Comparison of ENCODE assay signal across 8 mouse cellular contexts in genomic region chr16:64873416-64874305, GRCm38 (mm10). TPM values are rescaled to one million over a fixed set of nuclear protein-coding genes. Genes with fewer than 3 reads are reported as not detected.
DNase-seq lines count a peak whose midpoint lies in the region; ATAC-seq and TF ChIP-seq lines count a peak whose summit lies in the region.

No protein-coding gene starts in this region.

- H3K27me3 ChIP-seq in C2C12 (ENCODE audit: control insufficient read depth, insufficient read depth, insufficient read length), result no peaks in the 10 kb centered on the region
- H3K27me3 ChIP-seq in heart, embryonic 14.5 days (ENCODE audit: control insufficient read depth, insufficient read depth, low read length), result no peaks in the 10 kb centered on the region
- H3K27me3 ChIP-seq in liver, embryonic 13.5 days, result no peaks in the 10 kb centered on the region
- no peaks in the 10 kb centered on the region for H3K27me3 ChIP-seq in stomach, embryonic 14.5 days (ENCODE audit: control insufficient read depth, insufficient read depth, low read length)

- peak overlapping the region; percentile 71 for H3K4me2 ChIP-seq in heart, embryonic 14.5 days (ENCODE audit: low read length)
- peak overlapping the region; percentile 69 for H3K4me2 ChIP-seq in liver, embryonic 13.5 days
- peak overlapping the region; percentile 47 for H3K4me2 ChIP-seq in stomach, embryonic 14.5 days (replicated peaks; ENCODE audit: low read depth, low read length)

- peak; percentile 96 for ATAC-seq in erythroid progenitor cell, adult 5-6 weeks (replicated peaks; ENCODE audit: low FRiP score, poor library complexity, severe bottlenecking)
- ATAC-seq in heart, embryonic 14.5 days (ENCODE audit: insufficient number of reproducible peaks, insufficient read depth, low FRiP score, low read depth), result peak; percentile 90
- ATAC-seq in liver, embryonic 13.5 days (ENCODE audit: low read depth), result peak; percentile 97
- ATAC-seq in stomach, embryonic 14.5 days (ENCODE audit: insufficient number of reproducible peaks, insufficient read depth, low FRiP score, low read depth), result peak; percentile 95

- peak; percentile 24; the same call in 1 of the 2 replicates for TF ChIP-seq POLR2A in brain, embryonic 14.5 days (IDR thresholded peaks at IDR 0.05; ENCODE audit: borderline replicate concordance, extremely low read depth, insufficient read depth, insufficient read length, poor library complexity, severe bottlenecking)

- 3% methylated on average over 29 of the region's 29 CpGs for WGBS in heart, embryonic 14.5 days
- WGBS in liver, embryonic 13.5 days (ENCODE audit: insufficient replicate concordance), result under 1% methylated on average over 29 of the region's 29 CpGs
- 2% methylated on average over 29 of the region's 29 CpGs for WGBS in stomach, embryonic 14.5 days

- no peaks in the 10 kb centered on the region for H3K36me3 ChIP-seq in C2C12 (ENCODE audit: control insufficient read depth, insufficient read depth)
- no peaks in the 10 kb centered on the region for H3K36me3 ChIP-seq in heart, embryonic 14.5 days (ENCODE audit: control insufficient read depth, insufficient read depth, low read length)
- no peaks in the 10 kb centered on the region for H3K36me3 ChIP-seq in liver, embryonic 13.5 days
- H3K36me3 ChIP-seq in stomach, embryonic 14.5 days (ENCODE audit: control insufficient read depth, insufficient read depth, low read length), result no peaks in the 10 kb centered on the region

- H3ac ChIP-seq in C2C12 (ENCODE audit: control insufficient read depth, insufficient read length, low read depth), result peak overlapping the region; percentile 62

- DNase-seq in brain, embryonic 14.5 days (ENCODE audit: low read depth), result peak; percentile 85
- peak; percentile 75 for DNase-seq in kidney, postnatal 10 days
- peak; percentile 67 for DNase-seq in liver, embryonic 13.5 days
- peak; percentile 63 to 69 for DNase-seq in natural killer cell, adult 2 months (ENCODE audit: low spot score in 2 of 2)

- H3K4me3 ChIP-seq in C2C12 (ENCODE audit: insufficient read depth, poor library complexity, severe bottlenecking), result peak overlapping the region; percentile 52
- peak overlapping the region; percentile 61 to 96 for H3K4me3 ChIP-seq in heart, embryonic 14.5 days (ENCODE audit: control insufficient read depth in 1 of 2, insufficient read depth in 1 of 2, low read depth in 1 of 2, low read length in 2 of 2)
- peak overlapping the region; percentile 76 for H3K4me3 ChIP-seq in liver, embryonic 13.5 days (replicated peaks)
- peak overlapping the region; percentile 67 for H3K4me3 ChIP-seq in stomach, embryonic 14.5 days (ENCODE audit: low read depth, low read length)

- no peaks in the 10 kb centered on the region for H3K79me2 ChIP-seq in C2C12 (ENCODE audit: control insufficient read depth, insufficient read depth)

- H3K4me1 ChIP-seq in heart, embryonic 14.5 days (ENCODE audit: control insufficient read depth in 2 of 2, insufficient read depth in 2 of 2, low read length in 2 of 2), result no peaks in the 10 kb centered on the region
- H3K4me1 ChIP-seq in liver, embryonic 13.5 days (replicated peaks), result peaks cover 14% of the 10 kb centered on the region
- H3K4me1 ChIP-seq in stomach, embryonic 14.5 days (ENCODE audit: control insufficient read depth, insufficient read depth, low read length), result no peaks in the 10 kb centered on the region

- H3K79me3 ChIP-seq in C2C12 (ENCODE audit: low read depth), result no peaks in the 10 kb centered on the region

- peak overlapping the region; percentile 90 to 94 for H3K27ac ChIP-seq in heart, embryonic 14.5 days (replicated peaks in 1 of 2; ENCODE audit: control insufficient read depth in 1 of 2, insufficient read depth in 1 of 2, low read depth in 2 of 2, low read length in 2 of 2)
- peak overlapping the region; percentile 93 for H3K27ac ChIP-seq in liver, embryonic 13.5 days
- H3K27ac ChIP-seq in stomach, embryonic 14.5 days (ENCODE audit: low read length), result peak overlapping the region; percentile 93

- peak overlapping the region; percentile 72 for H3K9ac ChIP-seq in heart, embryonic 14.5 days (ENCODE audit: low read length)
- peak overlapping the region; percentile 81 for H3K9ac ChIP-seq in liver, embryonic 13.5 days
- H3K9ac ChIP-seq in stomach, embryonic 14.5 days (replicated peaks; ENCODE audit: low read depth, low read length), result peak overlapping the region; percentile 58

- no peaks in the 10 kb centered on the region for H3K9me3 ChIP-seq in heart, embryonic 14.5 days (ENCODE audit: control insufficient read depth, low read length)
- no peaks in the 10 kb centered on the region for H3K9me3 ChIP-seq in liver, embryonic 13.5 days (replicated peaks)
- H3K9me3 ChIP-seq in stomach, embryonic 14.5 days (ENCODE audit: control insufficient read depth, low read depth, low read length), result no peaks in the 10 kb centered on the region

- no peak for TF ChIP-seq CTCF in C2C12 (IDR thresholded peaks at IDR 0.05; ENCODE audit: control insufficient read depth, insufficient read depth, insufficient read length)
- no peak for TF ChIP-seq CTCF in brain, embryonic 14.5 days (IDR thresholded peaks at IDR 0.05; ENCODE audit: borderline replicate concordance, extremely low read depth, insufficient read depth, insufficient read length)

TF ChIP-seq in C2C12, 6 proteins besides CTCF, POLR2A, EP300 and RAD21:
- TF ChIP-seq MAX (IDR thresholded peaks at IDR 0.05), result no peak
- no peak for TF ChIP-seq MYOG (IDR thresholded peaks at IDR 0.05; ENCODE audit: control insufficient read depth, extremely low read depth, insufficient read length)
- TF ChIP-seq USF1 (IDR thresholded peaks at IDR 0.05; ENCODE audit: low read depth), result no peak
- TF ChIP-seq FOSL1 (IDR thresholded peaks at IDR 0.05; ENCODE audit: insufficient read depth, low read length, poor library complexity, severe bottlenecking), result no peak
- TF ChIP-seq MYOD1 (IDR thresholded peaks at IDR 0.05; ENCODE audit: control insufficient read depth, insufficient read length, low read depth), result no peak
- no peak for TF ChIP-seq CEBPB (IDR thresholded peaks at IDR 0.05; ENCODE audit: low read depth)
TF ChIP-seq in C2C12: peak in this region for 0.

RNA-seq across cellular contexts. Expression of gene Cggbp1, which starts 21.9 kb away (rescaled TPM):
- polyA plus RNA-seq in C2C12 (2012; fragmentation: generic; extraction: Trizol), result 21.9 TPM
- 42.1 and 59.2 TPM in 2 replicates for polyA plus RNA-seq in brain, embryonic 14.5 days (2012; rRNA removed)
- total RNA-seq in erythroid progenitor cell, adult 5-6 weeks (2015; ENCODE audit: low replicate concordance), result 51.5 and 76.7 TPM in 2 replicates
- 54.6 and 57.1 TPM in 2 replicates for total RNA-seq in erythroid progenitor cell, adult 5-6 weeks (2017; ENCODE audit: low replicate concordance)
- 59.1 and 65.2 TPM in 2 replicates for polyA plus RNA-seq in heart, embryonic 14.5 days (2014; fragmentation: Nextera tagmentation; extraction: Ambion mirVana)
- 23.2 and 30.7 TPM in 2 replicates for polyA plus RNA-seq in liver, embryonic 13.5 days (2015; fragmentation: Nextera tagmentation; extraction: Ambion mirVana)
- 84.4 and 97.6 TPM in 2 replicates for polyA plus RNA-seq in stomach, embryonic 14.5 days (2014; fragmentation: Nextera tagmentation; extraction: Ambion mirVana)

RNA-seq across cellular contexts. Expression of gene Zfp654, which starts 22.2 kb away (rescaled TPM):
- polyA plus RNA-seq in C2C12 (2012; fragmentation: generic; extraction: Trizol), result 1.1 TPM
- polyA plus RNA-seq in brain, embryonic 14.5 days (2012; rRNA removed), result 7.4 and 8.1 TPM in 2 replicates
- 15.1 and 17.3 TPM in 2 replicates for total RNA-seq in erythroid progenitor cell, adult 5-6 weeks (2015; ENCODE audit: low replicate concordance)
- 13.2 and 13.6 TPM in 2 replicates for total RNA-seq in erythroid progenitor cell, adult 5-6 weeks (2017; ENCODE audit: low replicate concordance)
- polyA plus RNA-seq in heart, embryonic 14.5 days (2014; fragmentation: Nextera tagmentation; extraction: Ambion mirVana), result 7.0 and 9.0 TPM in 2 replicates
- polyA plus RNA-seq in liver, embryonic 13.5 days (2015; fragmentation: Nextera tagmentation; extraction: Ambion mirVana), result 2.4 and 3.3 TPM in 2 replicates
- 8.3 and 10.3 TPM in 2 replicates for polyA plus RNA-seq in stomach, embryonic 14.5 days (2014; fragmentation: Nextera tagmentation; extraction: Ambion mirVana)

Comparison
In these comparisons a context has a peak if more than half of its experiments do, and no peak if none do; other contexts are left out.
1. Peak in every context shown above with its lines: DNase-seq, ATAC-seq, H3K4me3 ChIP-seq and H3K27ac ChIP-seq.